Mouse (Mus musculus): Measurements from ENCODE around the gene Ccin. TPM values are rescaled to one million over a fixed set of nuclear protein-coding genes. Genes with fewer than 3 reads are reported as not detected.

Ccin gene
- polyA plus RNA-seq, 1 experiment from 2014 or later: not detected

GRCm38 (mm10) chr4:44023681-44024080 is 40.4 kb downstream of the Ccin start:
- peaks cover 61% of the 10 kb centered on the region for H3K36me3 ChIP-seq
- no peaks in the 10 kb centered on the region for H3K27me3 ChIP-seq (replicated peaks)
- no peak overlapping the region for H3K27ac ChIP-seq
- H3K4me3 ChIP-seq (replicated peaks): no peak overlapping the region
- peaks cover 10% of the 10 kb centered on the region for H3K4me1 ChIP-seq
- H3K4me2 ChIP-seq: no peak overlapping the region
- H3K9me3 ChIP-seq: no peaks in the 10 kb centered on the region
- no peak for ATAC-seq (ENCODE audit: insufficient read depth, low FRiP score, low read depth)
- WGBS: 94% methylated on average over 9 of the region's 9 CpGs
- no peak overlapping the region for H3K9ac ChIP-seq

- Histone ChIP-seq H3K27me3 (replicated peaks) (no peaks in the 10 kb centered on the region), H3K4me1 (peaks cover 12% of the 10 kb centered on the region), H3K9me3 (no peaks in the 10 kb centered on the region), H3K4me3 (replicated peaks) (no peak overlapping the region), H3K36me3 (peaks cover 62% of the 10 kb centered on the region), H3K9ac (no peak overlapping the region), H3K27ac (no peak overlapping the region), H3K4me2 (no peak overlapping the region)
- no peak for ATAC-seq (ENCODE audit: insufficient read depth, low FRiP score, low read depth)
- WGBS: 90% methylated on average over 6 of the region's 6 CpGs
Measured at GRCm38 (mm10) chr4:44024241-44024640, 41.0 kb downstream of the Ccin start.

- Histone ChIP-seq H3K27ac (no peak overlapping the region), H3K9me3 (no peaks in the 10 kb centered on the region), H3K9ac (no peak overlapping the region), H3K4me2 (no peak overlapping the region), H3K4me3 (replicated peaks) (no peak overlapping the region), H3K36me3 (peaks cover 63% of the 10 kb centered on the region), H3K4me1 (peaks cover 12% of the 10 kb centered on the region), H3K27me3 (replicated peaks) (no peaks in the 10 kb centered on the region)
- no peak for ATAC-seq (ENCODE audit: insufficient read depth, low FRiP score, low read depth)
- WGBS: 89% methylated on average over 6 of the region's 6 CpGs
Measured at GRCm38 (mm10) chr4:44025570-44025969, 42.3 kb downstream of the Ccin start.

DNA sequence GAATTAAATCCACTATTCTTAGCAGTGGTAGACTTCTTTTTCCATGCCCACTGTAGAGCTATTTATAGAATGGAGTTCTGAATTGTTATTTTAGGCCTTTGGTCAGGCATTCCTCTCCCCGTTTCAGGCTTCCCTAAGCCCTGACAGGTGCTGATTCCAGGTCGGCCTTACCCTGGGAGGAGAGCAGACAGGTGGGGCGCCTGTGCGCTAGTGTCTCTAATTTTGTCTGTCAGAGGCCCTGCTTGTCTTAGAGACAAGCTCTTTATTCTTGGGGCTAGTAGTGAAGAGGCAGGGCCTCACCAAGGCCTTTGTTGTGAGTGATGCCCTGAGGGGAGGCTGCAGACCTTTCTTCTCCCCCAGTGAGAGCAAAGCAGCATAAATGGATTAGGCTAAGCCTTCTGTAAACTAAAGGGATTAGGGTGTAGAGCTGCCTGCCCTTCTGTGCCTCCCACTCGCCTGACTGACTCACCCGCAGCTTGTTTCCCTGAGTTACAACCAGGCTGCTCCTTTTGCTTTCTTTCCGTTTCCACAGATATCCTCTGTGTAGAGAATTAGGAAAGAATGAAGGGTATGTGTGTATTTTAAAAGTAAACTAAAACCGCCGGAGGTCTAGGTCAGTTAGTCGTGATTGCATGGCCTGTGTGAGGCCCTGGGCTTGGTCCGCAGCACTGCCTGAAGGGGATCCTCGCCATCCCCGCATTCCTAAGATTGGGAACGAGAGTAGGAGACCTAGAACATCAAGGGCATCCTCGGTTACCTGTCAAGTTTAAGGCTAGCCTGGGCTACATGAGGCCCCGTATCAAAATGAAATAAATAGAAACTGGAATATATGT is 45.2 kb downstream of the Ccin start:
- Histone ChIP-seq H3K4me2 (peak overlapping the region; percentile 8; the same call in 1 of the 2 replicates), H3K27me3 (replicated peaks) (no peaks in the 10 kb centered on the region), H3K4me3 (replicated peaks) (no peak overlapping the region), H3K36me3 (peaks cover 71% of the 10 kb centered on the region), H3K9me3 (no peaks in the 10 kb centered on the region), H3K9ac (no peak overlapping the region), H3K4me1 (peaks cover 12% of the 10 kb centered on the region), H3K27ac (peak overlapping the region; percentile 57; the same call in 1 of the 2 replicates)
- 32% methylated on average over 16 of the region's 16 CpGs for WGBS
- ATAC-seq (ENCODE audit: insufficient read depth, low FRiP score, low read depth): peak; percentile 79; the same call in 1 of the 2 replicates

- Histone ChIP-seq H3K36me3 (peaks cover 63% of the 10 kb centered on the region), H3K4me3 (replicated peaks) (no peak overlapping the region), H3K4me2 (no peak overlapping the region), H3K9me3 (no peaks in the 10 kb centered on the region), H3K9ac (no peak overlapping the region), H3K4me1 (peaks cover 12% of the 10 kb centered on the region), H3K27ac (no peak overlapping the region), H3K27me3 (replicated peaks) (no peaks in the 10 kb centered on the region)
- 90% methylated on average over 15 of the region's 15 CpGs for WGBS
- ATAC-seq (ENCODE audit: insufficient read depth, low FRiP score, low read depth): no peak
Measured at GRCm38 (mm10) chr4:44029661-44030066, 46.4 kb downstream of the Ccin start.

GRCm38 (mm10) chr4:44031521-44031920 is 48.2 kb downstream of the Ccin start:
- no peaks in the 10 kb centered on the region for H3K27me3 ChIP-seq (replicated peaks)
- H3K4me1 ChIP-seq: peaks cover 12% of the 10 kb centered on the region
- H3K4me3 ChIP-seq (replicated peaks): no peak overlapping the region
- no peak overlapping the region for H3K4me2 ChIP-seq
- WGBS: 89% methylated on average over 5 of the region's 5 CpGs
- no peak overlapping the region for H3K9ac ChIP-seq
- no peak for ATAC-seq (ENCODE audit: insufficient read depth, low FRiP score, low read depth)
- peaks cover 48% of the 10 kb centered on the region for H3K36me3 ChIP-seq
- no peaks in the 10 kb centered on the region for H3K9me3 ChIP-seq
- H3K27ac ChIP-seq: no peak overlapping the region

Other genes with a start within 250 kb of the Ccin start
- gene Olfr159, start 212.5 kb upstream of the Ccin start, polyA plus RNA-seq (2015; fragmentation: Nextera tagmentation; extraction: Ambion mirVana): not detected in 2 replicates
- gene Olfr156, start 159.6 kb upstream of the Ccin start, polyA plus RNA-seq (2015; fragmentation: Nextera tagmentation; extraction: Ambion mirVana): not detected in 2 replicates
- gene Olfr157, start 143.3 kb upstream of the Ccin start, polyA plus RNA-seq (2015; fragmentation: Nextera tagmentation; extraction: Ambion mirVana): not detected in 2 replicates
- not detected in 2 replicates for gene Olfr155, start 131.9 kb upstream of the Ccin start, polyA plus RNA-seq (2015; fragmentation: Nextera tagmentation; extraction: Ambion mirVana)
- 21.8 and 22.4 TPM in 2 replicates for gene Reck, start 108.0 kb upstream of the Ccin start, polyA plus RNA-seq (2015; fragmentation: Nextera tagmentation; extraction: Ambion mirVana)
- 95.8 and 106 TPM in 2 replicates for gene Glipr2, start 26.1 kb upstream of the Ccin start, polyA plus RNA-seq (2015; fragmentation: Nextera tagmentation; extraction: Ambion mirVana)
- gene Clta, start 21.0 kb downstream of the Ccin start, polyA plus RNA-seq (2015; fragmentation: Nextera tagmentation; extraction: Ambion mirVana): 248 and 262 TPM in 2 replicates
- gene Gne, start 100.7 kb downstream of the Ccin start, polyA plus RNA-seq (2015; fragmentation: Nextera tagmentation; extraction: Ambion mirVana): 27.8 and 29.8 TPM in 2 replicates

All from stomach, embryonic 15.5 days (tissue).